Mouse (Mus musculus) liver, embryonic 12.5 days (tissue): ENCODE data around the gene Zfp219. TPM values are rescaled to one million over a fixed set of nuclear protein-coding genes. Genes with fewer than 3 reads are reported as not detected.

ENCODE experiments used
- ATAC-seq: fragments of 200-750 bp; cut with Nextera tagmentation; 2 replicates; pipeline ENCODE4 v1.8.0; 2017; ENCODE audit warnings: moderate number of reproducible peaks, mild to moderate bottlenecking, moderate library complexity
- H3K27ac ChIP-seq: fragments of 300-500 bp; sonication (generic); 2 replicates; pipeline ENCODE4 v1.5.1; 2016; ENCODE audit warnings: mild to moderate bottlenecking
- H3K27me3 ChIP-seq: fragments of 300-500 bp; sonication (generic); replicated peaks from 2 replicates; pipeline ENCODE4 v1.6.1; 2016; ENCODE audit warnings: mild to moderate bottlenecking, moderate library complexity
- H3K36me3 ChIP-seq: fragments of 300-500 bp; sonication (generic); 2 replicates; pipeline ENCODE4 v1.6.1; 2016; ENCODE audit warnings: mild to moderate bottlenecking, moderate library complexity
- H3K4me1 ChIP-seq: fragments of 300-500 bp; sonication (generic); 2 replicates; pipeline ENCODE4 v1.6.1; 2016
- H3K4me2 ChIP-seq: fragments of 300-500 bp; sonication (generic); 2 replicates; pipeline ENCODE4 v1.6.1; 2016; ENCODE audit warnings: mild to moderate bottlenecking, moderate library complexity
- H3K4me3 ChIP-seq: fragments of 300-500 bp; sonication (generic); 2 replicates; pipeline ENCODE4 v1.5.1; 2016; ENCODE audit warnings: mild to moderate bottlenecking, moderate library complexity
- H3K9ac ChIP-seq: fragments of 300-500 bp; sonication (generic); 2 replicates; pipeline ENCODE4 v1.6.1; 2016; ENCODE audit warnings: mild to moderate bottlenecking, moderate library complexity
- H3K9me3 ChIP-seq: fragments of 300-500 bp; sonication (generic); replicated peaks from 2 replicates; pipeline ENCODE4 v1.6.1; 2016; ENCODE audit warnings: mild to moderate bottlenecking, moderate library complexity
- WGBS: fragments of 180-500 bp; shearing (Covaris S2); methylation state at CpG from one replicate; pipeline ENCODE4 v1.1.7; 2016; ENCODE audit not compliant: insufficient replicate concordance; 5-methylcytosine and 5-hydroxymethylcytosine counted together
- polyA plus RNA-seq: library from polyadenylated mRNA; unstranded; fragments of >200 nt; fragmentation: Nextera tagmentation; extraction: Ambion mirVana; gene quantifications from 2 replicates; pipeline ENCODE4 v1.2.1, GENCODE M21; 2016

The Zfp219 gene
- polyA plus RNA-seq, 1 experiment from 2014 or later: 15.8 TPM

DNA sequence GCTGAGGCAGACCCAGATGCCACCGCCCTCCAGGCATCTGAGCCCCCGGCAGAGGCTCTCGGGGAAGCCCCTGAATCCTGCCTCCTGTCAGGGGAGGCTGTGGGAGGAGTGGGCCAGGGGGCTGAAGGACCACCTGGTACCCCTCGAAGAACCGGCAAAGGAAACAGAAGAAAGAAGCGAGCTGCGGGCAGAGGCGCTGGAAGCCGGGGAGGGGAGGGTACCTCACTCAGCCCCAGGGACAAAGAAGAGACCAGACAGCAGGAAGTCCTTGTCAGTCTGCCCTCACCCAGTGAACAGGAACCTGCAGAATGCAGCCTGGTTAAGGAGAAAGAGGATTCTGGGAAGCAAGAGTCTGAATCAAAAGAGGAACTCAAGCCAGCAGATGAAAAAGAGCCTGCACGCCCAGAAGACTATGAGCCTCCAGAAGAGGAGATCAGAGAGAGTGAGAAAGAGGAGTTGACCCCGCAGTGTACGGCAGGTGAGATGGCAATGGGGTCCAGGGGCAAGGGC is 31.0 kb downstream of the Zfp219 start:
- Histone ChIP-seq H3K36me3 (peaks cover 66% of the 10 kb centered on the region), H3K4me1 (peaks cover 59% of the 10 kb centered on the region), H3K4me2 (peak overlapping the region; percentile 31), H3K27me3 (peaks cover 8% of the 10 kb centered on the region; the same call in 1 of the 2 replicates), H3K4me3 (no peak overlapping the region), H3K27ac (no peak overlapping the region), H3K9me3 (no peaks in the 10 kb centered on the region), H3K9ac (no peak overlapping the region)
- WGBS: 42% methylated on average over 12 of the region's 12 CpGs
- no peak for ATAC-seq

DNA sequence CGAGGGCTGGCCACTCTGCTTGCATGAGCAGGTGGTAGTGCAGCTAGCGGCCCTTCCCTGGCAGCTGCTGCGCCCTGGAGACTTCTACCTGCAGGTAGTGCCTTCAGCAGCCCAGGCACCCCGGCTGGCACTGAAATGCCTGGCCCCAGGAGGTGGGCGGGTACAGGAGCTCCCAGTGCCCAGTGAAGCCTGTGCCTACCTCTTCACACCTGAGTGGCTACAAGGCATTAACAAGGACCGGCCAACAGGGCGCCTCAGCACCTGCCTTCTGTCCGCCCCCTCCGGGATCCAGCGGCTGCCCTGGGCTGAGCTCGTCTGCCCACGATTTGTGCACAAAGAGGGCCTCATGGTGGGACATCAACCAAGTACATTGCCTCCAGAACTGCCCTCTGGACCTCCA is 31.8 kb downstream of the Zfp219 start:
- no peak for ATAC-seq
- H3K9me3 ChIP-seq: no peaks in the 10 kb centered on the region
- peaks cover 61% of the 10 kb centered on the region for H3K4me1 ChIP-seq
- no peak overlapping the region for H3K27ac ChIP-seq
- 75% methylated on average over 12 of the region's 12 CpGs for WGBS
- H3K4me2 ChIP-seq: peak overlapping the region; percentile 31; the same call in 1 of the 2 replicates
- H3K27me3 ChIP-seq: peaks cover 8% of the 10 kb centered on the region; the same call in 1 of the 2 replicates
- H3K36me3 ChIP-seq: peaks cover 59% of the 10 kb centered on the region
- H3K4me3 ChIP-seq: no peak overlapping the region
- no peak overlapping the region for H3K9ac ChIP-seq

DNA sequence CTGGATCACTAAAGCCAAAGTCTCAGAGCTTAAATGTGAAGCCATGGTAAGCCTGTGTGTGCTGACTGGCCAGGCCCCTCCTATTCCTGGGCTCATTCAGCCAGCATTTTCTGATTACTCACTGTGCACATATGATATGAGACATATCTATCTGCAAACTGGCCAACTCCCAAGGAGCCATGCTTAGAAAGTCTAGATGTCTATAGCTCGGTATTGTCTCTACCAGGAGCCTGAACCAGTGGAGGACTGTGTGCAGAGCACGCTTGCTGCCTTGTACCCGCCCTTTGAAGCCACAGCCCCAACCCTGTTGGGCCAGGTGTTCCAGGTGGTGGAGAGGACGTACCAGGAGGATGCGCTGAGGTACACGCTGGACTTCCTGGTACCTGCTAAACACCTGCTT is 33.4 kb downstream of the Zfp219 start:
- H3K9ac ChIP-seq: peak overlapping the region; percentile 79
- H3K27me3 ChIP-seq: peaks cover 11% of the 10 kb centered on the region; the same call in 1 of the 2 replicates
- H3K27ac ChIP-seq: peak overlapping the region; percentile 90
- 57% methylated on average over 6 of the region's 6 CpGs for WGBS
- no peaks in the 10 kb centered on the region for H3K9me3 ChIP-seq
- ATAC-seq: peak; percentile 69
- H3K4me3 ChIP-seq: peak overlapping the region; percentile 71; the same call in 1 of the 2 replicates
- peaks cover 48% of the 10 kb centered on the region for H3K36me3 ChIP-seq
- peaks cover 66% of the 10 kb centered on the region for H3K4me1 ChIP-seq
- H3K4me2 ChIP-seq: peak overlapping the region; percentile 98

DNA sequence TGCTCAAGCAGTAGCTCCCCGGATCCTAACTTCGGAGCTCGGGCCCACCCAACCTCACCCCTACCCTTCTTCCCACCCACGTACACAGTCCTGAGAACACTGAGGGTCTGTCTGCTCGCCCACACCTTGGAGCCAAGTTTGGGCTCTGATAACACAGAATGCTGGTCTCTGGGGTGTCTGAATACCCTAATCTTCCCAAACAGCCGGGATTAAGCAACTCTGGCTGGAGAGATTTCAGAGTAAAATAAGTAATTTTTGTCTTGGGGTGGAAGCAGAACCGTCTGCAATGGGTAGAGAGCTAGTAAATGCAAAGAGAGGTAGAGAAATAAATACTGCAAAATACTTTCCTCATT is 34.4 kb downstream of the Zfp219 start:
- Histone ChIP-seq H3K27me3 (peaks cover 13% of the 10 kb centered on the region; the same call in 1 of the 2 replicates), H3K36me3 (peaks cover 38% of the 10 kb centered on the region), H3K9ac (peak overlapping the region; percentile 79), H3K9me3 (no peaks in the 10 kb centered on the region), H3K27ac (peak overlapping the region; percentile 90), H3K4me3 (peak overlapping the region; percentile 71), H3K4me2 (peak overlapping the region; percentile 98), H3K4me1 (peaks cover 66% of the 10 kb centered on the region)
- ATAC-seq: peak; percentile 75
- 2% methylated on average over 7 of the region's 7 CpGs for WGBS

DNA sequence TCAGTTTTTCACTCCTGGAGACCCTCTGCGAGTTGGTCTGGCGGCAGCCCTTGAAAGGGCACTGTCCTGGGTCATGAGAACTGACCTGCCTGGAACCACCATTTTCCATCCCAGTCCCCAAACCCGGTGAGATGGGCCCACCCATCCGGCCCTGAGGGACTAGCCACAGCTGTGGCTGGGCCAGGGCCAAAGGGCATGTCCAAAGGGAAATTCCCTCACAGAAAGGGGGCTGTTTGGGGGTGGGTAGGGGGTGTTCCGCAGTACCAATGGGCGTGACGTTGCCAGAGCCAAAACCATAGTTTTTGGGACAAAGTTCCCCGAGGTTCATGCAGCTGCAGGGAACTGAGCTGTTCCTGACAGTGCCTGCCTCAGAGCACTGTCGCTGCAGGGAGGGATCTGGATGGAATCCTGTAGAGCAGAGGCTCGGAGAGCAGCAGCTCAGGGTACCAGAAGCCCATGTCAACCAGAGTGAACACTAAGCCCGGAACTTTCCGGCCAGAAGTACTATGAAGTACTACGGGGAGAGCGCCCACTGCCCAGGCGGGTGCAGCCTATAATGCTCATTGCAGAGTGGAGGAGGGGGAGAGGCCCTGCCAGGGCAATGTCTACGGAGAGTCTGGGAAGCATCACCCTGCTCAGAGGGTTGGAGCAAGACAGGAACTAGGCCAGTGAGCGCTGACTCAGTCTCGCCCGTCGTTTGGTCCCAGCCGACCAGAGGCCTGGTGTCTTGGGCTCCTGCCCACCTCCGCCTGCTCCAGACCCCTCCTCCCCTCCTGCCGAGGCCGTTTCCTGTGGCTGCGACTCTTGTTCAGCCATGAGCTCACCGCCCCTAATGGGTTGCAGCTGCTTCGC is 35.0 kb downstream of the Zfp219 start:
- ATAC-seq: peak; percentile 48
- H3K4me3 ChIP-seq: peak overlapping the region; percentile 71
- H3K27ac ChIP-seq: peak overlapping the region; percentile 90
- peak overlapping the region; percentile 98 for H3K4me2 ChIP-seq
- H3K36me3 ChIP-seq: peaks cover 32% of the 10 kb centered on the region
- H3K27me3 ChIP-seq: peaks cover 15% of the 10 kb centered on the region; the same call in 1 of the 2 replicates
- WGBS: 2% methylated on average over 27 of the region's 27 CpGs
- H3K4me1 ChIP-seq: peaks cover 66% of the 10 kb centered on the region
- H3K9ac ChIP-seq: peak overlapping the region; percentile 79
- H3K9me3 ChIP-seq: no peaks in the 10 kb centered on the region

DNA sequence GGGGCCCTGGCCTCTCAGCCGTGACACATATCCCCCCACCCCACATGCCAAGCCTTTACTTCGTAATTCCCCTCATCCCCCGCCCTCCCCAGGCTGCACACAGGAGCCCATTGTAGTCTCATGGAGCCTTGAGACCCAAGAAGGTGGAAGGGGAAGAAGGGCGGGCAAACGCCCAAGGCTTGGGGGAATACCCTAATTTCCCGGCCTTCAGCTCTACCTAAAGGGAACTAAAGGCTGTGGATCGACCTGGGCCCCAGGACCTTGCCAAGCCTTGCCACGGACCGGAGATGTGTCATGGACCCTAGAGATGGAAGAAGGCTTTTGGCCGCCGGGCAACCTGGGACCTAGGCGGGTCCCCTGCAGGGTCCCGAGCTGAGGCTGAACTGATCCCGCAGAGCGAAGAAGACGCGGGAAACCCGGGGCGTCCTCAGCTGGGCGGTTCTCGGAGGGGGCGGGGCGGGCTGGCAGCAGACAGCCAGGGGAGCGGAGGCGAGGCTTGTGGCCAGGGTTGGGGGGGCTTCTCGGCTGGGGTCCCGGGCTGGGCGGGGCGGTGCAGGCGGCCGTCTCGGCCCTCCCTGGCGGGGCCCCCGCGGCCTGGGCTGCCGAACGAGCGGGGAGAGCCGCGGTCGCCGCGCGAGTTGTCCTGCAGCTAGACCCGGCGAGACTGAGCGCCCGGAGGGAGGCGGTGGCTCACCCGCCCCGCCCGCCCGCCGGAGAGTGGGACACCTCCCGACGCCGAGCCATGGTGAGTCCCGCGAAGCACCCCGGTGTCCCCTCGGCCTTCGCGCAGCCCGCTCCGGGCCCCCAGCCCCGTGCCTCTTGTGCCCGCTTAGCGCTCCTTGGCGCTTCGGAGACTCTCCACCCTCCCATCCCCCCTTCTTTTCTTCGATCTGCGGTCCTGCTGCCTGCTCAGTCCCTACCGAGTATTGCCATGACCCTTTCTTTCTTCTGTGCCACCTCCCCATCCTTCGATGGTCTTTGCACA is 36.0 kb downstream of the Zfp219 start, which contains the start of gene Arhgef40:
Gene Arhgef40, plus strand, starts transcription at position 473 of the 985 bp plus-strand sequence.
- peak within 1 kb of the TSS; percentile 90 for H3K27ac ChIP-seq
- WGBS: under 1% methylated on average over 74 of the region's 74 CpGs
- H3K4me2 ChIP-seq: peak within 1 kb of the TSS; percentile 98
- no peaks in the 10 kb centered on the region for H3K9me3 ChIP-seq
- peaks cover 15% of the 10 kb centered on the region; the same call in 1 of the 2 replicates for H3K27me3 ChIP-seq
- peak within 1 kb of the TSS; percentile 79 for H3K9ac ChIP-seq
- peaks cover 61% of the 10 kb centered on the region for H3K4me1 ChIP-seq
- ATAC-seq: peak; percentile 70
- H3K36me3 ChIP-seq: peaks cover 22% of the 10 kb centered on the region
- peak within 1 kb of the TSS; percentile 71 for H3K4me3 ChIP-seq

DNA sequence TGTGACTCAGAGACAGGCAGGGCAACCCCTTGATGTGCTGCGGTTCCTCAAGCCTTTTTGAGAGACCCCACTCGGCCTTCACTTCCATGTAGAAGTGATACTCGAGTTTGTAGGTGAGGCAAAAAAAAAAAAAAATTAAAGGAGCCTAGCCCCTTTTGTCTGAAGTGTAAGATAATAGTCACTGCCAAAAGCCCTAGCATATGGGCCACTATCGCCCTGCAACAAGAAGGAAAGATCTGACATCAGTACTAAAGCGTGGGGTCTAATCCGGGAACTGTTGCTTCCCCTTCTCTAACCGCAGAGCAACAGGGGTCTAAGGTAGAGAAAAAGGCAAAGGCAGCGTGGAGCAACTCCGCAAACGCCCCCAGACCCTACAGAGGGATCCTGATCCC is 36.7 kb downstream of the Zfp219 start:
- Histone ChIP-seq H3K4me1 (peaks cover 55% of the 10 kb centered on the region), H3K27ac (peak overlapping the region; percentile 90), H3K36me3 (peaks cover 15% of the 10 kb centered on the region), H3K4me3 (peak overlapping the region; percentile 71), H3K9me3 (no peaks in the 10 kb centered on the region), H3K4me2 (peak overlapping the region; percentile 98), H3K9ac (peak overlapping the region; percentile 79), H3K27me3 (peaks cover 11% of the 10 kb centered on the region; the same call in 1 of the 2 replicates)
- 5% methylated on average over 10 of the region's 10 CpGs for WGBS
- ATAC-seq: no peak

DNA sequence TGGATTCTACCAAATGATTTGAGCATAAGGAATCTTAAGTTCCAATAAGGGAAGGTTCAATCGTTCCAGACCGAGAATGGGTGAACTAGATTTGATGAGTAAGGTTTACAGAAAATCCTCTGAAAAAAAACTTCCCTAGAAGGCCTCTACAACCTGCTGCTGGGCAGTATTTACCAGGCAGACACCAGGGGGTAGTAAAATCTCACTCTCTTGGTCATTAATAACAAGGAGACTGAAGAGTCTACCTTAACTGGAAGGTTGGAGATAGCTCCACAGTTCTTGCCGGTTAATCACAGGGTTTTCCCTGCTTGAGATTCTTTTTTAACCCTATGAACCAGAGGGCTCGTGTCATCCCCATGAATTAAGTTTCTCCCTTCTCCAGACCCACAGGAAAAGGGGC is 37.3 kb downstream of the Zfp219 start:
- ATAC-seq: no peak
- Histone ChIP-seq H3K4me1 (peaks cover 49% of the 10 kb centered on the region), H3K9ac (peak overlapping the region; percentile 79; the same call in 1 of the 2 replicates), H3K27me3 (peaks cover 7% of the 10 kb centered on the region; the same call in 1 of the 2 replicates), H3K27ac (no peak overlapping the region), H3K9me3 (no peaks in the 10 kb centered on the region), H3K4me3 (no peak overlapping the region), H3K4me2 (no peak overlapping the region), H3K36me3 (peaks cover 9% of the 10 kb centered on the region; the same call in 1 of the 2 replicates)
- WGBS: 51% methylated on average over 4 of the region's 4 CpGs

DNA sequence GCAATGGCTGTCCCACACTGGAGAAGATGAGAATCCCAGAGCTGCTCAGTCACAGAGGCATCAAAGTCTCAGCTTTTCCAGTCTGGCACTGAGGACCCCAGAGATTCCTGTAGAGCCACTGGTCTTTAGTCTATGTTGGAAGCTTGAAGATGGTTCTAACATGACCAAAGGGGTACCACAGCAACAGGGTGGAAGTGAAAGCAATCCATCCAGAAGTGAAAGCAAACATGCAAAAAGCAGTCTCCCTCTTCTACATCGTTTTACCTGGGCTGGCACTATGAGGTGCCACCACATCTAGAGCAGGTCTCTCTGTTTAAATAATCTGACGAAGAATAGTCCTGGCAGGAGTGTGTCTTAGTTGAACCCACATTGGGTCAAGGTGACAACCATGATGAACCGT is 41.3 kb downstream of the Zfp219 start:
- H3K9ac ChIP-seq: no peak overlapping the region
- no peaks in the 10 kb centered on the region for H3K9me3 ChIP-seq
- H3K27me3 ChIP-seq: peaks cover 7% of the 10 kb centered on the region; the same call in 1 of the 2 replicates
- H3K4me2 ChIP-seq: no peak overlapping the region
- no peak for ATAC-seq
- no peaks in the 10 kb centered on the region for H3K36me3 ChIP-seq
- H3K4me1 ChIP-seq: peaks cover 11% of the 10 kb centered on the region
- H3K4me3 ChIP-seq: no peak overlapping the region
- H3K27ac ChIP-seq: no peak overlapping the region
- WGBS: 68% methylated on average over 3 of the region's 3 CpGs

DNA sequence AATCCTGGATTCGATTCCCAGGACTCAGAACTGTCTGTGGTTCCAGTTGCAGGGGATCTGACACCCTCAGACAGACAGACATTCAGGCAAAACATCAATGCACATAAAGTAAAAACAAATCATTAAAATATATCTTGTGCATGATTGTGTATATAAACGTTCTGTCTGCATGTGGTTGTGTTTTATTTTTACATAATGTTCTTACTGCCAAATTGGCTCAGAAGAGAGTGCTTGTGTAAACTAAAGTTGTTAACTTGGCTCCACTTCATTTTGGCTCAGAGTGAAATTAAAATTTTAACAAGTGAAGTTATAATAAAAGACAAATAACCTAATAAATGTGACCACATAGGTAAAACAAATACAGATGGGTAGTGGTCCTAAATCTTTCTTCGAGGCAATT is 53.1 kb downstream of the Zfp219 start:
- ATAC-seq: no peak
- WGBS: 67% methylated on average over 3 of the region's 3 CpGs
- Histone ChIP-seq H3K9ac (no peak overlapping the region), H3K4me2 (no peak overlapping the region), H3K4me1 (no peaks in the 10 kb centered on the region), H3K9me3 (no peaks in the 10 kb centered on the region), H3K36me3 (no peaks in the 10 kb centered on the region), H3K27ac (no peak overlapping the region), H3K27me3 (no peaks in the 10 kb centered on the region), H3K4me3 (no peak overlapping the region)

DNA sequence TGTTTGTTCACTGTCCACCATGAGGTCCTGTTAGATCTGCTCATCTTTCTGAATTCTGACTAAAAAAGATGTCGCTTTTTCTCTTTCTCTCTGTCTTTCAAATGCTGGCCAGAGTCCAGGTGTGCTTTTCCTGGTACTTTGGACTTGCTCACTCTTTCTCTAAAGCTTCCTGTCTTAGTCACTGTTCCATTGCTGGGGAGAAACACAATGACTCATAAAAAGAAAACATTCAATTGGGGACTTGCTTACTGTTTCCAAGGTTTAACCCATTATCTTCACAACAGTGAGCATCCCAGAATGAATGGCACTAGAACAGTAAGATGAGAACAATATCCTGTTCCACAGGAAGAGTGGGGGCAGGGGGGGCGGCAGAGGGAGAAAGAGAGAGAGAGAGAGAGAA is 60.2 kb downstream of the Zfp219 start:
- WGBS: 73% methylated on average over 2 of the region's 2 CpGs
- no peak for ATAC-seq
- no peaks in the 10 kb centered on the region for H3K4me1 ChIP-seq
- no peak overlapping the region for H3K4me3 ChIP-seq
- H3K27me3 ChIP-seq: 0 out of 2 replicates have a peak, but pooled peaks cover 4% of the 10 kb centered on the region
- no peak overlapping the region for H3K9ac ChIP-seq
- H3K27ac ChIP-seq: no peak overlapping the region
- H3K4me2 ChIP-seq: no peak overlapping the region
- H3K9me3 ChIP-seq: 0 out of 2 replicates have a peak, but pooled peaks cover 3% of the 10 kb centered on the region
- H3K36me3 ChIP-seq: no peaks in the 10 kb centered on the region
